Mouse (Mus musculus): ENCODE measurements around the gene Rbck1. TPM values are rescaled to one million over a fixed set of nuclear protein-coding genes. Genes with fewer than 3 reads are reported as not detected.

The Rbck1 gene
- total and polyA plus RNA-seq, 3 experiments = 44.3 to 107 (median 45.2) TPM

DNA sequence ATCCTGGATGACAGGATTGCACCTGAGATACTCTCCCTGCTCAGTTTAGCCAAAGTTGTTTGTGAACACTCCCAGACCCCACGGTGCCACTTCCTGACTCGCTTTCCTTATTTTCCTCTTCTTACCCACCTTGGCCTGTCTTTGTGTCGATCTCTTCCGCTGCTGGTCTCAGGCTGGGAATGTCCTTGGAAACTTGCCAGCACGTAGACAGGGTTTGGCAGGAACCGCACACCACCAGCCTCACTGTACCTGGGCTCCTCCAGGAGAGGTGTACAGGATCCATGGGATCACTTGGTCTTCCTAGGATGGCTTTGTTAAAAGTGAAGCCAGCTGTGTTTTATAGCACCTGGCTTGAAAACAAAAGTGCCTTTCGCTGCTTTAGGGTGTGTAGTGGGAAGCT is 19.5 kb downstream of the Rbck1 start:
- intact Hi-C loops (cut with DNase I) = no loop called here
- Histone ChIP-seq H3K79me2 (replicated peaks; ENCODE audit: control insufficient read depth, insufficient read depth, low read length) (no peaks in the 10 kb centered on the region), H3K4me1 (ENCODE audit: control insufficient read depth, insufficient read depth, low read length) (no peaks in the 10 kb centered on the region), H3K4me3 (no peak overlapping the region), H3K36me3 (ENCODE audit: control insufficient read depth, insufficient read depth, low read length) (peaks cover 5% of the 10 kb centered on the region), H3K27me3 (ENCODE audit: control insufficient read depth, insufficient read depth, low read length) (no peaks in the 10 kb centered on the region), H3K9ac (ENCODE audit: low read depth, low read length) (no peak overlapping the region), H3K27ac (no peak overlapping the region)
- DNase-seq = no peak
- 41% methylated on average over 7 of the region's 7 CpGs for WGBS
- TF ChIP-seq CTCF (IDR thresholded peaks at IDR 0.05) (no peak), POLR2A (IDR thresholded peaks at IDR 0.05; ENCODE audit: insufficient read depth, low read depth, low read length) (no peak), EP300 (IDR thresholded peaks at IDR 0.05; ENCODE audit: insufficient read depth, low read depth, low read length) (no peak)

DNA sequence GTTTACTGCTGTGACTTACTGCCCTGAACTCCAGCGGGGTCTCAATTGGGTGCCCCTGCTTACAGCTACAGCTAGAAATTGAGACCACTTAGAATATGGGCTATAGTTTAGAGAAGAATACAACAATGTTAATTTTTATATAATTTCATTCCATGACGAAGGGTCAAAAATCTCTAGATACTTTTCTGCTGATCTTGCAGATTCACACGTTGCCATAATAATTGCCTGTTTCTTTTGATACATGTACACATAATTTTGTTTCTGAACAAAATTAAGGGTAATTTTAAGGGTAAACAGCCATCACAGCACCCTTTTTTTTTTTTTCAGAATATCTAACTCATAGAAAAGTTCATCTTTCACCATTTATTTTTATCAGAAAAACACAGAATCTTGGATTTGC is 25.3 kb downstream of the Rbck1 start:
- no peak overlapping the region for H3K9ac ChIP-seq (ENCODE audit: low read depth, low read length)
- peaks cover 5% of the 10 kb centered on the region; the same call in 1 of the 2 replicates for H3K79me2 ChIP-seq (replicated peaks; ENCODE audit: control insufficient read depth, insufficient read depth, low read length)
- H3K4me1 ChIP-seq (ENCODE audit: control insufficient read depth, insufficient read depth, low read length) = no peaks in the 10 kb centered on the region
- H3K4me3 ChIP-seq = no peak overlapping the region
- no peaks in the 10 kb centered on the region for H3K27me3 ChIP-seq (ENCODE audit: control insufficient read depth, insufficient read depth, low read length)
- no peaks in the 10 kb centered on the region for H3K36me3 ChIP-seq (ENCODE audit: control insufficient read depth, insufficient read depth, low read length)
- intact Hi-C loops (cut with DNase I) = no loop called here
- no peak for DNase-seq
- no peak overlapping the region for H3K27ac ChIP-seq
- no peak for TF ChIP-seq EP300 (IDR thresholded peaks at IDR 0.05; ENCODE audit: insufficient read depth, low read depth, low read length)
- TF ChIP-seq CTCF (IDR thresholded peaks at IDR 0.05) = no peak
- no peak for TF ChIP-seq POLR2A (IDR thresholded peaks at IDR 0.05; ENCODE audit: insufficient read depth, low read depth, low read length)
- WGBS = 83% methylated on average over 3 of the region's 3 CpGs

DNA sequence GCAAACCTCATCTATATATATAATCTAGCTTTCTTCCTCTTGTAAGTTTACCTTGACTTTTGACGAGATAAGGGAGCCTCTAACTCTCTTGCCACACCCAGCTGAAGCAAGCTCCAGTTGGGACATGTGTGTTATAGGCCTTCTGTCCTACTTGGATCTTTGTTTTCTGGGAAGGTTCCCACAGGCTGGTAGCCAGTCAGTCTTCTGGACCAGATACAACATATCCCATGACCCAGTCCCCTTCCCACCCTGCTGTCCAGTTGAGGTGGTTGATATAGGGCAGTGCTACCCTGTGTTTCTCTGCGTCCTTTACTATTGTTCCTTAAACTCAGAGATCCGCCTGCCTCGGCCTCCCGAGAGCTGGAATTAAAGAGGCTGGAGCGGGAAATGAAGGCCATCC is 27.0 kb downstream of the Rbck1 start:
- no peak for TF ChIP-seq EP300 (IDR thresholded peaks at IDR 0.05; ENCODE audit: insufficient read depth, low read depth, low read length)
- TF ChIP-seq POLR2A (IDR thresholded peaks at IDR 0.05; ENCODE audit: insufficient read depth, low read depth, low read length) = no peak
- no peak for TF ChIP-seq CTCF (IDR thresholded peaks at IDR 0.05)
- DNase-seq = no peak
- intact Hi-C loops (cut with DNase I) = no loop called here
- H3K4me1 ChIP-seq (ENCODE audit: control insufficient read depth, insufficient read depth, low read length) = no peaks in the 10 kb centered on the region
- 92% methylated on average over 6 of the region's 6 CpGs for WGBS
- no peaks in the 10 kb centered on the region for H3K27me3 ChIP-seq (ENCODE audit: control insufficient read depth, insufficient read depth, low read length)
- no peak overlapping the region for H3K27ac ChIP-seq
- peaks cover 6% of the 10 kb centered on the region; the same call in 1 of the 2 replicates for H3K79me2 ChIP-seq (replicated peaks; ENCODE audit: control insufficient read depth, insufficient read depth, low read length)
- H3K9ac ChIP-seq (ENCODE audit: low read depth, low read length) = no peak overlapping the region
- H3K36me3 ChIP-seq (ENCODE audit: control insufficient read depth, insufficient read depth, low read length) = no peaks in the 10 kb centered on the region
- no peak overlapping the region for H3K4me3 ChIP-seq

DNA sequence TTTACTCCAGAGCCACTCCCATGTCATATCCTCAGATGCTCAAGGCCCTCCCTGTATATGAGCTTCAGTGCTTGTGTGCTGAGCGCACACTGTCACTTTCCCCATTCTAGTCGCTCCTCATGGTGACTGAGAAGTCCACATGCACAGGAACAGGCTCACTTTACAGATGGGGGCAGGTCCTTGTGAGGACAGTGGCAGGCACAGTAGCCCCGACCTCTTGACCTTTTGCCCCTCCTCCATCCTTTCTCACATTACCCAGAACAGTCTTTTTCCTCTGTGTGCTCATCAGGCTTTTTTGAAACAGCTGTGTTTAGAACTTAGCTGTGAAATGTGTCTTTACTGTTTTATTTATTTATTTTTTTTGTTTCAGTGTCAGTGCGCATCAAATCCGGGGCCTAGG is 28.7 kb downstream of the Rbck1 start:
- Histone ChIP-seq H3K27ac (no peak overlapping the region), H3K79me2 (replicated peaks; ENCODE audit: control insufficient read depth, insufficient read depth, low read length) (peaks cover 6% of the 10 kb centered on the region), H3K27me3 (ENCODE audit: control insufficient read depth, insufficient read depth, low read length) (no peaks in the 10 kb centered on the region), H3K9ac (ENCODE audit: low read depth, low read length) (no peak overlapping the region), H3K4me3 (no peak overlapping the region), H3K36me3 (ENCODE audit: control insufficient read depth, insufficient read depth, low read length) (peaks cover under 1% of the 10 kb centered on the region; the same call in 1 of the 2 replicates), H3K4me1 (ENCODE audit: control insufficient read depth, insufficient read depth, low read length) (no peaks in the 10 kb centered on the region; the same call in 1 of the 2 replicates)
- WGBS = 74% methylated on average over 5 of the region's 5 CpGs
- intact Hi-C loops (cut with DNase I) = no loop called here
- TF ChIP-seq POLR2A (IDR thresholded peaks at IDR 0.05; ENCODE audit: insufficient read depth, low read depth, low read length) = no peak
- no peak for TF ChIP-seq CTCF (IDR thresholded peaks at IDR 0.05)
- TF ChIP-seq EP300 (IDR thresholded peaks at IDR 0.05; ENCODE audit: insufficient read depth, low read depth, low read length) = no peak
- DNase-seq = no peak

DNA sequence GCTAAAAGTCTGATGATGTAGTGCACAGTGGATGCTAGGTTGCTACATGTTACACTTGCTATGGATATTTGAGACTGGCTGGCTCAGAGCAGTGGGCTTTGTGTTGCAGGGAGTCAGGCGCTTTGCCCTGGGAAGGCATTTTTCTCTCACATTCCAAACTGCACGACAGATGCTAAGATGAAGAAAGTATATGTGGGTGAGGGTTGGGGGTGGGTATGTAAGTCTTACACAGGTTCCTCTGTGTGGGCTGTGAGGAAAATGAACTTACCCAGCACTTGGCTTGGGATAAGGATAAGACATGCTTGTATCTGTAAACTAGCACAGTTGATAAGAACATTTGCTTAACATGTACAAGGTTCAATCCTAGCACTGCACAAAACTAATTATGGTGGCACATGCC is 29.6 kb downstream of the Rbck1 start:
- no peak for DNase-seq
- no peaks in the 10 kb centered on the region for H3K27me3 ChIP-seq (ENCODE audit: control insufficient read depth, insufficient read depth, low read length)
- 83% methylated on average over 2 of the region's 2 CpGs for WGBS
- H3K4me3 ChIP-seq = no peak overlapping the region
- H3K4me1 ChIP-seq (ENCODE audit: control insufficient read depth, insufficient read depth, low read length) = peaks cover 2% of the 10 kb centered on the region; the same call in 1 of the 2 replicates
- intact Hi-C loops (cut with DNase I) = no loop called here
- no peak overlapping the region for H3K9ac ChIP-seq (ENCODE audit: low read depth, low read length)
- peaks cover 6% of the 10 kb centered on the region for H3K79me2 ChIP-seq (replicated peaks; ENCODE audit: control insufficient read depth, insufficient read depth, low read length)
- TF ChIP-seq POLR2A (IDR thresholded peaks at IDR 0.05; ENCODE audit: insufficient read depth, low read depth, low read length) (no peak), EP300 (IDR thresholded peaks at IDR 0.05; ENCODE audit: insufficient read depth, low read depth, low read length) (no peak), CTCF (IDR thresholded peaks at IDR 0.05) (no peak)
- no peak overlapping the region for H3K27ac ChIP-seq
- H3K36me3 ChIP-seq (ENCODE audit: control insufficient read depth, insufficient read depth, low read length) = peaks cover 10% of the 10 kb centered on the region

DNA sequence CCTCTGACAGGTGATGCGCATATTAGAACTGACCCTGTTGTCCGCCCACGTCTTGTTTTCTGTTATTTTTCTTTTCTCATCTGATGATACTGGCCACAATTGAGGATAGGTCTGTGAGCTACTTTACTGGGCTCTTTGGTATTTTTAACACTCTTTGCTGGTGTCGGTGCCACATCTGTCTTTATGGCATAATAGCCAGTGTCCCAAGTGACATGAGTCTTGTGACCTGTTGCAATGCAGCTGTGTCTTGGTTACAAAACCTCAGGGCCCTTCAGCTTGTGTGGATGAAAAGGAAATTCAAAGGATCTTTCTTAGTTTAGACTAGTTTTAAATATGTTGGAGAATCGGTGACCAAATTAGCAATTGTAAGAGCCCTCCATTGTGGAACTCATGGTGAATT is 37.9 kb downstream of the Rbck1 start:
- H3K27ac ChIP-seq = peak overlapping the region; percentile 91
- TF ChIP-seq POLR2A (IDR thresholded peaks at IDR 0.05; ENCODE audit: insufficient read depth, low read depth, low read length) = no peak
- no peak for TF ChIP-seq CTCF (IDR thresholded peaks at IDR 0.05)
- no peak for TF ChIP-seq EP300 (IDR thresholded peaks at IDR 0.05; ENCODE audit: insufficient read depth, low read depth, low read length)
- H3K79me2 ChIP-seq (replicated peaks; ENCODE audit: control insufficient read depth, insufficient read depth, low read length) = peaks cover 10% of the 10 kb centered on the region
- intact Hi-C loops (cut with DNase I) = loop anchor here (2.0 to 5.0 kb wide), 2 partner anchors 38 to 68 kb away; partner anchors contain the start of gene Rbck1
- H3K4me1 ChIP-seq (ENCODE audit: control insufficient read depth, insufficient read depth, low read length) = peaks cover 16% of the 10 kb centered on the region
- 20% methylated on average over 5 of the region's 5 CpGs for WGBS
- H3K36me3 ChIP-seq (ENCODE audit: control insufficient read depth, insufficient read depth, low read length) = peaks cover 18% of the 10 kb centered on the region
- H3K4me3 ChIP-seq = peak overlapping the region; percentile 99
- H3K27me3 ChIP-seq (ENCODE audit: control insufficient read depth, insufficient read depth, low read length) = no peaks in the 10 kb centered on the region
- H3K9ac ChIP-seq (ENCODE audit: low read depth, low read length) = peak overlapping the region; percentile 95
- no peak for DNase-seq
